Mouse (Mus musculus): ENCODE measurements around the gene Timm8a2.

DNA sequence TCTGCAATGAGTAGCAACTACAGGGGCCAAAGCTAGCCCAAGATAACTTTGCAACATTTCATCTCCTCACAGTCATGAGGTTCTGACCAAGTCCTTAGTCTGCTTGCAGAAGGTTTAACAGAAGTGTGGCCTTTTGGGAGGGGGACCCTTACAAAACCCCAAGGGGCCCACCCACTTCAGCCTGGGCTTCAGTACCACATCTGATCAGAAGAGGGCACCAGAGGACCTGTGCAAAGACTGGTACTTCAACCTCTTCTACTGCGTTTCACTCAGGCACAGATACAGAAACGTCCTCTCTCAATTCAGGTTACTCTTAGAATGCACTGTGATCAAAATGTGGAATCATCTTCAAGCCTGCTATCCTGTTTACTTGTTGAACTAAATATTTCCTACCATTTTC lies 30.0 kb downstream of the Timm8a2 start:
- TF ChIP-seq CTCF (IDR thresholded peaks at IDR 0.05; ENCODE audit: low read depth) (peak; percentile 86), EP300 (IDR thresholded peaks at IDR 0.05; ENCODE audit: low read depth) (no peak)

Data from liver, embryonic 14.5 days (tissue).